Mouse (Mus musculus) layer of hippocampus, postnatal 36 days (tissue): ENCODE results near the gene Gadd45b. TPM values are rescaled to one million over a fixed set of nuclear protein-coding genes. Genes with fewer than 3 reads are reported as not detected.

ENCODE experiments used
- total RNA-seq, 2 experiments: library from RNA; stranded (reverse); gene quantifications; 2 replicates each; pipeline ENCODE4 v1.2.3; 2021

Gadd45b gene
- total RNA-seq, 2 experiments from 2014 or later: 17.7 to 19.1 TPM

Other genes with a start within 250 kb of the Gadd45b start
- 10 to 100 TPM; 16.0 to 16.1 TPM for gene Mob3a, start 228.1 kb upstream of the Gadd45b start, total RNA-seq
- gene Izumo4, start 227.9 kb upstream of the Gadd45b start, total RNA-seq: 10 to 100 TPM; 49.7 to 57.0 TPM
- gene Ap3d1, start 187.8 kb upstream of the Gadd45b start, total RNA-seq: 100 to 1,000 TPM; 142 to 147 TPM
- gene Dot1l, start 174.9 kb upstream of the Gadd45b start, total RNA-seq: 10 to 100 TPM; 48.6 to 61.9 TPM
- gene Sf3a2, start 131.9 kb upstream of the Gadd45b start, total RNA-seq: 10 to 100 TPM; 43.8 to 47.1 TPM
- gene Plekhj1, start 131.4 kb upstream of the Gadd45b start, total RNA-seq: 10 to 100 TPM; 73.8 to 74.5 TPM
- gene Amh, start 124.8 kb upstream of the Gadd45b start, total RNA-seq: 1 to 10 TPM; 3.9 to 4.2 TPM
- 1 to 10 TPM; 2.3 to 2.5 TPM for gene Jsrp1, start 116.6 kb upstream of the Gadd45b start, total RNA-seq
- gene Oaz1, start 103.4 kb upstream of the Gadd45b start, total RNA-seq: 100 to 1,000 TPM; 484 to 486 TPM
- 10 to 100 TPM; 40.1 to 47.7 TPM for gene Lingo3, start 86.0 kb upstream of the Gadd45b start, total RNA-seq
- 10 to 100 TPM; 40.0 to 47.7 TPM for gene Lsm7, start 74.9 kb upstream of the Gadd45b start, total RNA-seq
- 10 to 100 TPM; 56.0 to 67.0 TPM for gene Sppl2b, start 74.8 kb upstream of the Gadd45b start, total RNA-seq
- gene Tmprss9, start 58.2 kb upstream of the Gadd45b start, total RNA-seq: under 1 TPM; 0.15 to 0.40 TPM
- 100 to 1,000 TPM; 142 to 144 TPM for gene Timm13, start 29.1 kb upstream of the Gadd45b start, total RNA-seq
- gene Lmnb2, start 11.8 kb upstream of the Gadd45b start, total RNA-seq: 10 to 100 TPM; 19.6 to 19.7 TPM
- 100 to 1,000 TPM; 161 to 175 TPM for gene Gng7, start 84.9 kb downstream of the Gadd45b start, total RNA-seq
- 10 to 100 TPM; 96.5 to 98.1 TPM for gene Diras1, start 95.6 kb downstream of the Gadd45b start, total RNA-seq
- 10 to 100 TPM; 69.6 to 71.4 TPM for gene Slc39a3, start 107.4 kb downstream of the Gadd45b start, total RNA-seq
- 100 to 1,000 TPM; 174 to 175 TPM for gene Sgta, start 130.1 kb downstream of the Gadd45b start, total RNA-seq
- gene Thop1, start 140.0 kb downstream of the Gadd45b start, total RNA-seq: 10 to 100 TPM; 48.9 to 55.3 TPM
- gene Creb3l3, start 168.8 kb downstream of the Gadd45b start, total RNA-seq: under 1 TPM; 0.52 to 0.71 TPM
- gene Map2k2, start 175.8 kb downstream of the Gadd45b start, total RNA-seq: 100 to 1,000 TPM; 132 to 141 TPM
- gene Zbtb7a, start 205.1 kb downstream of the Gadd45b start, total RNA-seq: 100 to 1,000 TPM; 109 to 116 TPM
- 10 to 100 TPM; 26.2 to 29.8 TPM for gene Pias4, start 237.8 kb downstream of the Gadd45b start, total RNA-seq
- 100 to 1,000 TPM; 868 to 892 TPM for gene Eef2, start 246.6 kb downstream of the Gadd45b start, total RNA-seq